In genomic region chr10:30980279-30980968, GRCm38 (mm10) we compare ENCODE assay signal across 8 mouse cellular contexts.
DNase-seq lines count a peak whose midpoint lies in the region; ATAC-seq and TF ChIP-seq lines count a peak whose summit lies in the region.

No protein-coding gene starts in this region.

- no peaks in the 10 kb centered on the region for H3K27me3 ChIP-seq in kidney, postnatal 0 days (ENCODE audit: insufficient read depth, low read length)
- H3K27me3 ChIP-seq in hindbrain, embryonic 10.5 days (ENCODE audit: insufficient read depth, poor library complexity, severe bottlenecking): no peaks in the 10 kb centered on the region

- 0 out of 2 replicates have a peak, but pooled peaks cover 7% of the 10 kb centered on the region for H3K4me1 ChIP-seq in kidney, postnatal 0 days (replicated peaks; ENCODE audit: insufficient read depth, low read length)
- H3K4me1 ChIP-seq in embryonic fibroblast, embryonic 13.5 days (ENCODE audit: control insufficient read depth, insufficient read depth, low read length): peaks cover 4% of the 10 kb centered on the region; the same call in 1 of the 2 replicates
- peaks cover 13% of the 10 kb centered on the region for H3K4me1 ChIP-seq in hindbrain, embryonic 10.5 days (replicated peaks)

- DNase-seq in kidney, postnatal 0 days (ENCODE audit: low spot score): peak; percentile 37
- no peak for DNase-seq in kidney, adult 11 months
- DNase-seq in hindbrain, embryonic 10.5 days (ENCODE audit: low spot score): peak; percentile 49
- DNase-seq in lung, postnatal 4 days: peak; percentile 5 to 37
- DNase-seq in testis, postnatal 14 days (ENCODE audit: low spot score): peak; percentile 17
- DNase-seq in gastrocnemius, adult 2 months: no peak
- no peak for DNase-seq in right cerebral cortex, postnatal 36 days (ENCODE audit: low spot score in 2 of 2)

- no peak for TF ChIP-seq CTCF in kidney, postnatal 0 days (IDR thresholded peaks at IDR 0.05; ENCODE audit: low read depth)
- TF ChIP-seq CTCF in embryonic fibroblast, embryonic 13.5 days (IDR thresholded peaks at IDR 0.05; ENCODE audit: borderline replicate concordance, insufficient read depth, low read length): no peak
- no peak for TF ChIP-seq CTCF in gastrocnemius, adult 2 months (IDR thresholded peaks at IDR 0.05)

- H3K4me3 ChIP-seq in kidney, postnatal 0 days (replicated peaks; ENCODE audit: low read depth, low read length): no peak overlapping the region; the same call in 1 of the 2 replicates
- H3K4me3 ChIP-seq in embryonic fibroblast, embryonic 13.5 days (ENCODE audit: insufficient read depth, low read length): no peak overlapping the region
- H3K4me3 ChIP-seq in hindbrain, embryonic 10.5 days: peak overlapping the region; percentile 41
- no peak overlapping the region for H3K4me3 ChIP-seq in gastrocnemius, adult 2 months

- H3K27ac ChIP-seq in kidney, postnatal 0 days: peak overlapping the region; percentile 13; the same call in 1 of the 2 replicates
- peak overlapping the region; percentile 56 for H3K27ac ChIP-seq in embryonic fibroblast, embryonic 13.5 days (ENCODE audit: insufficient read depth, low read length)
- peak overlapping the region; percentile 72 for H3K27ac ChIP-seq in hindbrain, embryonic 10.5 days
- H3K27ac ChIP-seq in gastrocnemius, adult 2 months: no peak overlapping the region

- TF ChIP-seq POLR2A in embryonic fibroblast, embryonic 13.5 days (IDR thresholded peaks at IDR 0.05; ENCODE audit: low read depth, low read length): no peak

- WGBS in kidney, postnatal 0 days: 5% methylated on average over 8 of the region's 8 CpGs
- 5% methylated on average over 8 of the region's 8 CpGs for WGBS in hindbrain, embryonic 10.5 days

- intact Hi-C loops in gastrocnemius, adult 2 months (cut with DNase I): no loop called here

- no peaks in the 10 kb centered on the region for H3K36me3 ChIP-seq in kidney, postnatal 0 days (ENCODE audit: insufficient read depth, low read length)
- no peaks in the 10 kb centered on the region for H3K36me3 ChIP-seq in hindbrain, embryonic 10.5 days

- peak; percentile 54; the same call in 1 of the 2 replicates for ATAC-seq in kidney, postnatal 0 days (replicated peaks; ENCODE audit: low FRiP score, low read depth)

- H3K9me3 ChIP-seq in kidney, postnatal 0 days (replicated peaks; ENCODE audit: low read length): no peaks in the 10 kb centered on the region
- H3K9me3 ChIP-seq in hindbrain, embryonic 10.5 days: no peaks in the 10 kb centered on the region

- peak overlapping the region; percentile 49; the same call in 1 of the 2 replicates for H3K9ac ChIP-seq in kidney, postnatal 0 days (ENCODE audit: low read depth, low read length)

- peak overlapping the region; percentile 53 for H3K4me2 ChIP-seq in kidney, postnatal 0 days (ENCODE audit: low read length)

Comparison
In these comparisons a context has a peak if more than half of its experiments do, and no peak if none do; other contexts are left out.
1. DNase-seq: peak in kidney, postnatal 0 days (single experiment), hindbrain, embryonic 10.5 days (single experiment), lung, postnatal 4 days (2 of 2) and testis, postnatal 14 days (single experiment); none in kidney, adult 11 months (single experiment), gastrocnemius, adult 2 months (single experiment) and right cerebral cortex, postnatal 36 days (0 of 2).